Mouse (Mus musculus): ENCODE data around the gene B230217C12Rik.

DNA sequence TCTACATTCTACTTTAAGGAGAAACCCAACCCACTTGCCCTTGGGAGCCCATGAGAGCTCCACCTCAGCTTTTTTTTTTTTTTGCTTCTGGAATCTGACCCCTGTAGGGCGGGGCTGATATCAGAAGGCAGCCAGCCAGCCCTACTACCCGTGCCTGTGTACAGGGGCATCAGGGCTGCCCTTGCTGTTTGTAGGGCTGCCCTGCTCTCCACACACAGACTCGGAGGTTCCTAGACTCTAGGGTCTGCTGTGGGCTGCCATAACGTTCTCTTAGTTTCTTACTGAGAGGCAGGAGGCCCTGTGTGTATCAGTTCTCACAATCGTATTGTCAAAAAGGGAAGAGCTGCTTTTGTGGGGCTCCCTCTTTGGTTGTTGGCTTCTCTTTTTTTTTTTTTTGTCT, 23.2 kb upstream of the B230217C12Rik start:
- no peak for TF ChIP-seq POLR2A (IDR thresholded peaks at IDR 0.05; ENCODE audit: low read depth, low read length)
- TF ChIP-seq CTCF (IDR thresholded peaks at IDR 0.05; ENCODE audit: extremely low read depth, insufficient read depth, insufficient read length, insufficient replicate concordance): no peak
